Mouse (Mus musculus) CH12.LX (cell line): ENCODE data around the gene Ptprg.

Source experiments
- BHLHE40 ChIP-seq: IDR thresholded peaks from 2 replicates; pipeline ENCODE4 v1.6.1; 2011; ENCODE audit warnings: mild to moderate bottlenecking, low read depth, low read length, improper control_type of control experiment
- CHD2 ChIP-seq: IDR thresholded peaks from 2 replicates; pipeline ENCODE4 v1.6.1; 2011; ENCODE audit warnings: low read length, improper control_type of control experiment
- CTCF ChIP-seq, 2 experiments: IDR thresholded peaks in 1 of 2; conservative IDR thresholded peaks in 1 of 2; 2 replicates each; pipeline ENCODE4 v1.5.1; 2011 to 2012; ENCODE audit warnings: low read depth in 2 of 2, low read length in 2 of 2, improper control_type of control experiment in 1 of 2, inconsistent platforms in 1 of 2, mild to moderate bottlenecking in 1 of 2, moderate library complexity in 1 of 2
- E2F4 ChIP-seq: IDR thresholded peaks from 2 replicates; pipeline ENCODE4 v1.6.1; 2011; ENCODE audit warnings: low read depth, low read length, improper control_type of control experiment; ENCODE audit not compliant: insufficient replicate concordance
- EP300 ChIP-seq: IDR thresholded peaks from 2 replicates; pipeline ENCODE4 v1.6.1; 2011; ENCODE audit warnings: low read length, improper control_type of control experiment
- MEF2A ChIP-seq: IDR thresholded peaks from 2 replicates; pipeline ENCODE4 v1.6.1; 2014; ENCODE audit warnings: low read depth, mild to moderate bottlenecking, inconsistent platforms, low read length, improper control_type of control experiment, borderline replicate concordance
- NELFE ChIP-seq: IDR thresholded peaks from 2 replicates; pipeline ENCODE4 v1.6.1; 2011; ENCODE audit warnings: low read depth, low read length, improper control_type of control experiment
- TCF12 ChIP-seq: IDR thresholded peaks from 2 replicates; pipeline ENCODE4 v1.6.1; 2014; ENCODE audit warnings: low read depth, mild to moderate bottlenecking, inconsistent platforms, low read length, improper control_type of control experiment
- ZC3H11A ChIP-seq: IDR thresholded peaks from 2 replicates; pipeline ENCODE4 v1.6.1; 2012; ENCODE audit warnings: low read depth, mild to moderate bottlenecking, inconsistent platforms, low read length, improper control_type of control experiment
- ZKSCAN1 ChIP-seq: IDR thresholded peaks from 2 replicates; pipeline ENCODE4 v1.6.1; 2012; ENCODE audit warnings: low read depth, inconsistent platforms, low read length, improper control_type of control experiment, borderline replicate concordance

DNA sequence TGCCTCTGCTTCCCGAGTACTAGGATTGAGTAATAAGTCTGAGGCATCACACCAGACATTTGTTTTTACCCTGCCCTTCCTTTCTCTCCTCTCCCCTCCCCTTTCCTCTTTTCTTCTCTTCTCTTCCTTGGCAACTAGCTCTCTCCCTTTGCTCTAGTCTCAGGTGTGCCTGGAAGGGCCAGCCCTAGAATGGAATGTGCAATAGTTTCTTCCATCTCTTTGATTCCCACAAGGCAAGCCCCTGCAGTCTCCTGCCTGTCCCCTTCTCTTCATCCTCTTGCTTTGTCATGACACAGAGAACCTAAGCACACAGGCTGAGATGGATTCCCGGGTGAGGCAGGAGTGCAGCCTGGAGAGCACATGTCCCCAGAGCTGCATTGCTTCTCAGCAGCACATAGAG is 512.4 kb downstream of the Ptprg start:
- TF ChIP-seq EP300 (no peak), ZC3H11A (no peak), CTCF (conservative IDR thresholded peaks at IDR 0.05 in 1 of 2, IDR thresholded peaks at IDR 0.05 in 1 of 2; ENCODE audit: low read depth in 2 of 2, low read length in 2 of 2) (no peak), MEF2A (no peak), BHLHE40 (no peak), ZKSCAN1 (no peak), TCF12 (no peak), NELFE (no peak), E2F4 (no peak), CHD2 (no peak)
